Mouse (Mus musculus): ENCODE results near the gene Ddit4. TPM values are rescaled to one million over a fixed set of nuclear protein-coding genes. Genes with fewer than 3 reads are reported as not detected.

Ddit4 gene
- polyA plus RNA-seq, 1 experiment from 2014 or later, result 66.3 TPM

DNA sequence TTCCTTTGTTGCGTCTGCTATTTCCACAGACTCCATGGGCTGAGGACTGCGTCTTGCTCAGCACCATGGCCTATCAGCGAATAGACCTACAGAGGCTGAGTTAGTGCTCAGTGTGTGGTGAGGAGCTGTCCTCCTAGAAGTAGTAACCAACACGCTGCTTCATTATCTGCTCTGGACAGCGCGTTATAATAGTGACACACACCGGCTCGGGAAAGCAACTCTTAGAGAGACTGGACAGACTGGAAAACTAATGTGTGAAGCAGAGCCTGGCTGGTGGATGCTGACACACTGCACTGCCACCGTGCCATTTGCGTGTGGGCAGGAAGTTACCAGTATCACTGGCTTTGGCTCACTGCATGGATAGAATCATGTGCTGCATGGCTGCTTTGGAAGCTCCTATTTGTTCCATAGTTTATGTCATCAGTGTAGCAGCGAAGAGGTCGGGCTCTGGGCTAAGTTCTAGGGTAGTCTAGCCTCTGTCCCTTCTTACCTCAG lies 30.8 kb upstream of the Ddit4 start:
- ATAC-seq, result no peak
- Histone ChIP-seq H3K9me3 (replicated peaks; ENCODE audit: control insufficient read depth, low read length, poor library complexity, severe bottlenecking) (no peaks in the 10 kb centered on the region), H3K4me2 (ENCODE audit: low read length) (no peak overlapping the region), H3K36me3 (ENCODE audit: control insufficient read depth, insufficient read depth, low read length) (peaks cover 7% of the 10 kb centered on the region; the same call in 1 of the 2 replicates), H3K4me1 (ENCODE audit: control insufficient read depth, insufficient read depth, low read length) (peaks cover 9% of the 10 kb centered on the region), H3K27ac (ENCODE audit: low read length) (no peak overlapping the region), H3K9ac (ENCODE audit: low read depth, low read length) (no peak overlapping the region), H3K27me3 (ENCODE audit: control insufficient read depth, insufficient read depth, low read depth, low read length) (no peaks in the 10 kb centered on the region), H3K4me3 (ENCODE audit: low read depth, low read length) (no peak overlapping the region)
- 94% methylated on average over 12 of the region's 12 CpGs for WGBS

DNA sequence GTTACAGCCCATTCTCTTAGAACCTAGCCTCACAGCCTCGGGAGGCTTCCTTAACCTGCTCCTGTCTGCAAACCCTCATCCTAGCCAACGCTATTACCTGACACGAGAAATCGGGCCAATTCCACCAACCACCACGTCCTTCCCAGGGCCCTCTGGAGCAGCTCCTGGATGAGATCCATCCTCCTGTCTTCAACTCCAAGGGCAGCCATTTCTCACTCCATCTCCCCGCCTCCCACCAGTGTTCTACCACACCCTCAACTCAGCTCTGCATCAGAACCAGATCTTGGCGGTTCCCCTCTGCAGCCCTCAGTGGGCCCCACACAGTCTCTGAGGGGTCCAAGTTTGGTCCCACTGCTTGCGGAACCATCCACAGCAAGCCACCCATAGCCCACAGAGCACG lies 30.2 kb upstream of the Ddit4 start:
- Histone ChIP-seq H3K27me3 (ENCODE audit: control insufficient read depth, insufficient read depth, low read depth, low read length) (no peaks in the 10 kb centered on the region), H3K36me3 (ENCODE audit: control insufficient read depth, insufficient read depth, low read length) (0 out of 2 replicates have a peak, but pooled peaks cover 6% of the 10 kb centered on the region), H3K9me3 (replicated peaks; ENCODE audit: control insufficient read depth, low read length, poor library complexity, severe bottlenecking) (no peaks in the 10 kb centered on the region), H3K27ac (ENCODE audit: low read length) (no peak overlapping the region), H3K4me2 (ENCODE audit: low read length) (no peak overlapping the region), H3K9ac (ENCODE audit: low read depth, low read length) (no peak overlapping the region), H3K4me3 (ENCODE audit: low read depth, low read length) (no peak overlapping the region), H3K4me1 (ENCODE audit: control insufficient read depth, insufficient read depth, low read length) (peaks cover 9% of the 10 kb centered on the region)
- ATAC-seq, result no peak
- WGBS, result 93% methylated on average over 9 of the region's 9 CpGs

GRCm38 (mm10) chr10:59981336-59981735 lies 29.7 kb upstream of the Ddit4 start:
- Histone ChIP-seq H3K27ac (ENCODE audit: low read length) (no peak overlapping the region), H3K27me3 (ENCODE audit: control insufficient read depth, insufficient read depth, low read depth, low read length) (no peaks in the 10 kb centered on the region), H3K9me3 (replicated peaks; ENCODE audit: control insufficient read depth, low read length, poor library complexity, severe bottlenecking) (no peaks in the 10 kb centered on the region), H3K4me1 (ENCODE audit: control insufficient read depth, insufficient read depth, low read length) (peaks cover 9% of the 10 kb centered on the region), H3K36me3 (ENCODE audit: control insufficient read depth, insufficient read depth, low read length) (0 out of 2 replicates have a peak, but pooled peaks cover 6% of the 10 kb centered on the region), H3K9ac (ENCODE audit: low read depth, low read length) (no peak overlapping the region), H3K4me3 (ENCODE audit: low read depth, low read length) (no peak overlapping the region), H3K4me2 (ENCODE audit: low read length) (no peak overlapping the region)
- 89% methylated on average over 4 of the region's 4 CpGs for WGBS
- no peak for ATAC-seq

- Histone ChIP-seq H3K27ac (ENCODE audit: low read length) (no peak overlapping the region), H3K9ac (ENCODE audit: low read depth, low read length) (no peak overlapping the region), H3K4me2 (ENCODE audit: low read length) (no peak overlapping the region), H3K27me3 (ENCODE audit: control insufficient read depth, insufficient read depth, low read depth, low read length) (no peaks in the 10 kb centered on the region), H3K4me1 (ENCODE audit: control insufficient read depth, insufficient read depth, low read length) (peaks cover 9% of the 10 kb centered on the region), H3K4me3 (ENCODE audit: low read depth, low read length) (no peak overlapping the region), H3K36me3 (ENCODE audit: control insufficient read depth, insufficient read depth, low read length) (0 out of 2 replicates have a peak, but pooled peaks cover 2% of the 10 kb centered on the region), H3K9me3 (replicated peaks; ENCODE audit: control insufficient read depth, low read length, poor library complexity, severe bottlenecking) (no peaks in the 10 kb centered on the region)
- ATAC-seq, result no peak
- WGBS, result 97% methylated on average over 6 of the region's 6 CpGs
Measured at GRCm38 (mm10) chr10:59980815-59981244, 29.2 kb upstream of the Ddit4 start.

DNA sequence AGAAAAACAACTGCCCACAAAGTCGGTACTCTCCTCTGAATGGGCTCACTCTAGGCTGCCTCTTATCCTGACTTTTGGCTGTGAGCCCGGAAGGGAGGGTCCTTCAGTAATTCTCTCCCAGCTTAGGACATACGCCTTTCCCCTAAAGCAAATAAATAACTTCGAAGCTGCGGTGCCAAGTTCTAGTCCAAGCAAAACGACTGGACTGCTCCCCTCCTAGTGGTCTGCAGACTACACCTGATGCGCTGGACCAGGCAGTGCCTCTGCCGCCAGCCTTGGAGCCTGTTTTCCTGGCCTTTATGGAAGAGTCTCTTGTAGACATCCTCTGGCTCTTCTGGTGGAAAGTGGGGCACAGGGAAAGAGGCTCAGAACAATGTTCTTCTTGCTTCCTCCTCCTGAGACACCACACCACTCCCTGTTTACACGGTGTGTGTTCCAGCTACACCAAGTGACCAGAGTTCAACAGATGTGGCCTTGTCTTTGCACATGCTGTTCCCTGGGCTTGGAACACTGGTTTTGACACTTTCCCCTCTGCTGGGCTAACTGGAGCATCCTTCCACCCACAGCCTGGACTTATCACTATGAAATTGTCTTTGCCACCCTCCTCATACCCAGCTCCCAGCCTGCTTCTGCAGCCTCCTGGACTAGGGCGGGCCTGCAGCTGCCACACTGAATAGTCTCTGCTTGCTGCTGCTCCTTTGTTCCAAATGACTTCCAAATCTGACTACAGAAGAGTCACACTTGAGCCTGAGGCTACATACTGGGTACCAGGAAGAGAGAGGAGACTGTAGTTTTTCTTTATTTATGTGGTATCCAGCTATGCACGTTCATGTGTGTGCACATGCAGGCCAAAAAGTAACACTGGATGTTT lies 27.5 kb upstream of the Ddit4 start:
- H3K4me3 ChIP-seq (ENCODE audit: low read depth, low read length), result no peak overlapping the region
- H3K9me3 ChIP-seq (replicated peaks; ENCODE audit: control insufficient read depth, low read length, poor library complexity, severe bottlenecking), result no peaks in the 10 kb centered on the region
- WGBS, result 44% methylated on average over 11 of the region's 11 CpGs
- H3K27me3 ChIP-seq (ENCODE audit: control insufficient read depth, insufficient read depth, low read depth, low read length), result no peaks in the 10 kb centered on the region
- H3K27ac ChIP-seq (ENCODE audit: low read length), result peak overlapping the region; percentile 50
- peaks cover 15% of the 10 kb centered on the region for H3K4me1 ChIP-seq (ENCODE audit: control insufficient read depth, insufficient read depth, low read length)
- H3K4me2 ChIP-seq (ENCODE audit: low read length), result no peak overlapping the region
- H3K36me3 ChIP-seq (ENCODE audit: control insufficient read depth, insufficient read depth, low read length), result no peaks in the 10 kb centered on the region
- H3K9ac ChIP-seq (ENCODE audit: low read depth, low read length), result 0 out of 2 replicates have a peak overlapping the region, but pooled peaks have one; percentile 22
- ATAC-seq, result peak; percentile 47; the same call in 1 of the 2 replicates

GRCm38 (mm10) chr10:59978401-59978800 lies 26.8 kb upstream of the Ddit4 start:
- Histone ChIP-seq H3K27ac (ENCODE audit: low read length) (peak overlapping the region; percentile 50; the same call in 1 of the 2 replicates), H3K36me3 (ENCODE audit: control insufficient read depth, insufficient read depth, low read length) (no peaks in the 10 kb centered on the region), H3K9me3 (replicated peaks; ENCODE audit: control insufficient read depth, low read length, poor library complexity, severe bottlenecking) (no peaks in the 10 kb centered on the region), H3K4me1 (ENCODE audit: control insufficient read depth, insufficient read depth, low read length) (peaks cover 17% of the 10 kb centered on the region), H3K27me3 (ENCODE audit: control insufficient read depth, insufficient read depth, low read depth, low read length) (no peaks in the 10 kb centered on the region), H3K4me2 (ENCODE audit: low read length) (no peak overlapping the region), H3K4me3 (ENCODE audit: low read depth, low read length) (no peak overlapping the region), H3K9ac (ENCODE audit: low read depth, low read length) (no peak overlapping the region)
- 46% methylated on average over 2 of the region's 2 CpGs for WGBS
- no peak for ATAC-seq

GRCm38 (mm10) chr10:59977715-59978343 lies 26.2 kb upstream of the Ddit4 start:
- Histone ChIP-seq H3K27ac (ENCODE audit: low read length) (peak overlapping the region; percentile 26; the same call in 1 of the 2 replicates), H3K9me3 (replicated peaks; ENCODE audit: control insufficient read depth, low read length, poor library complexity, severe bottlenecking) (no peaks in the 10 kb centered on the region), H3K4me3 (ENCODE audit: low read depth, low read length) (no peak overlapping the region), H3K36me3 (ENCODE audit: control insufficient read depth, insufficient read depth, low read length) (no peaks in the 10 kb centered on the region), H3K27me3 (ENCODE audit: control insufficient read depth, insufficient read depth, low read depth, low read length) (no peaks in the 10 kb centered on the region), H3K4me1 (ENCODE audit: control insufficient read depth, insufficient read depth, low read length) (peaks cover 17% of the 10 kb centered on the region), H3K9ac (ENCODE audit: low read depth, low read length) (no peak overlapping the region), H3K4me2 (ENCODE audit: low read length) (no peak overlapping the region)
- 89% methylated on average over 5 of the region's 5 CpGs for WGBS
- ATAC-seq, result no peak

DNA sequence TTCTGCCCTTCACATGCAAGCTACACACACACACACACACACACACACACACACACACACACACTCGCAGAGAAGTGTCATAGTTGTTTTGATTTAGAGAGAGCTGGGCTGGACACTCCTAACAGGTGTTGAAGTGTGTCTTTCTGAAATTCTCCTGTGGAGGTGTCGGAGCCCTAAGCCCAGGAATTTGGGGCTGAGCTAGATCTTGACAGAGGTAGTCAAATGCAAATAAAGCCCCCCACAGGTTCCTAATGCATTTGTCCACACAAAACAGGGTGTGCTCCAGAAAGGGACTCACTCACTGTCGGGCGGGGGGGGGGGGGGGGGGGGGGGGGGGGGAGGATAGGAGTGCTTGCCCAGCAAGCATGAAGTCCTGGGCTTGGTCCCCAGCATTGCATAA lies 25.5 kb upstream of the Ddit4 start:
- no peak overlapping the region for H3K27ac ChIP-seq (ENCODE audit: low read length)
- 80% methylated on average over 2 of the region's 4 CpGs for WGBS

GRCm38 (mm10) chr10:59974786-59975185 lies 23.2 kb upstream of the Ddit4 start:
- no peaks in the 10 kb centered on the region for H3K36me3 ChIP-seq (ENCODE audit: control insufficient read depth, insufficient read depth, low read length)
- H3K27ac ChIP-seq (ENCODE audit: low read length), result peak overlapping the region; percentile 62
- no peaks in the 10 kb centered on the region for H3K27me3 ChIP-seq (ENCODE audit: control insufficient read depth, insufficient read depth, low read depth, low read length)
- peaks cover 26% of the 10 kb centered on the region for H3K4me1 ChIP-seq (ENCODE audit: control insufficient read depth, insufficient read depth, low read length)
- H3K4me3 ChIP-seq (ENCODE audit: low read depth, low read length), result no peak overlapping the region
- ATAC-seq, result no peak
- 66% methylated on average over 3 of the region's 3 CpGs for WGBS
- no peaks in the 10 kb centered on the region for H3K9me3 ChIP-seq (replicated peaks; ENCODE audit: control insufficient read depth, low read length, poor library complexity, severe bottlenecking)
- no peak overlapping the region for H3K4me2 ChIP-seq (ENCODE audit: low read length)
- H3K9ac ChIP-seq (ENCODE audit: low read depth, low read length), result no peak overlapping the region

More for the DNA sequence above, 25.5 kb upstream of the Ddit4 start:
- Histone ChIP-seq H3K4me3 (ENCODE audit: low read depth, low read length) (no peak overlapping the region), H3K9ac (ENCODE audit: low read depth, low read length) (no peak overlapping the region), H3K4me1 (ENCODE audit: control insufficient read depth, insufficient read depth, low read length) (peaks cover 17% of the 10 kb centered on the region), H3K9me3 (replicated peaks; ENCODE audit: control insufficient read depth, low read length, poor library complexity, severe bottlenecking) (no peaks in the 10 kb centered on the region), H3K27me3 (ENCODE audit: control insufficient read depth, insufficient read depth, low read depth, low read length) (no peaks in the 10 kb centered on the region), H3K4me2 (ENCODE audit: low read length) (no peak overlapping the region), H3K36me3 (ENCODE audit: control insufficient read depth, insufficient read depth, low read length) (no peaks in the 10 kb centered on the region)
- no peak for ATAC-seq
